Mouse (Mus musculus) brain, adult 2 months (tissue): ENCODE measurements around the gene Tm4sf19.

Experiments used
- DNase-seq: peaks from one replicate; pipeline ENCODE4 v3.0.0; 2011; ENCODE audit warnings: low read depth, low spot score

Tm4sf19 gene

DNA sequence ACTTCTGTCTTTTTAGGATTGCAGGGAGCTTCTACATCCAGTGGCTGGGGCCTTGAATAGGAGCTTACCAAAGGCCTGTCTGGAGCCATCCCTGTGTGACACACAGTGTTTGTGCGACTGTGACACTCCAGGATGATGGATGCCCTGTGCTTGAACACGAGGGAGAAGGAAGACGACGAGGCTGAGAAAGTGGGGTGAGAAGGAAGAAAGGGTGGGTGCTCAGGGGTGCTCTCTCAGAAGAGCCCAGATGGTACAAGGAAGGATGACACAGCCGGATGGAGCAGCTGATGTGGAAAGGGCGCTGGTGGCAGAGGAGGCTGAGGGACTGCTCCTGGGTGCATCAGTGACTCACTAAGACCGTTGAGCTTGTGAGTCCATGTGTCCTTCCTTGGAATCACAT is at the start of gene Tm4sf19:
Gene Tm4sf19 (plus strand): TSS at position 240 of the 400 bp plus-strand sequence.
- peak; percentile 42 for DNase-seq

- peak; percentile 27 for DNase-seq
Measured at GRCm38 (mm10) chr16:32350776-32351175, 49.5 kb upstream of the Tm4sf19 start.

DNA sequence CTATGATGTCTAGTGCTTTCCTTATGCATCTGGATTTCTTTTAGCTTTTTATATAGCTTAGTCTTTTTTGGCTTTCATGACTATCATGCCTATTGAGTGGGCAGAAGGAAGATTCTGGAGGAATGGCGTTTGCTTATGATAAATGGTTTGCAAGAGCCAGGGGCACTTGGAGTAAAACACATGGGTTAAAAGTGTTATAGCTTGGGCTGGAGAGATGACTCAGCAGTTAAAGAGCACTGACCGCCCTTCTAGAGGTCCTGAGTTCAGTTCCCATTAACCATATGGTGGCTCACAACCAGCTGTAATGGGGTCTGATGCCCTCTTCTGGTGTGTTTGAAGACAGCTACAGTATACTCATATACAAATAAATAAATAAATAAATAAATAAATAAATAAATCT is 36.8 kb upstream of the Tm4sf19 start:
- peak; percentile 17 for DNase-seq

- DNase-seq = peak; percentile 45
Measured at GRCm38 (mm10) chr16:32371351-32371750, 29.0 kb upstream of the Tm4sf19 start.

GRCm38 (mm10) chr16:32379575-32379974 is 20.7 kb upstream of the Tm4sf19 start:
- no peak for DNase-seq

DNA sequence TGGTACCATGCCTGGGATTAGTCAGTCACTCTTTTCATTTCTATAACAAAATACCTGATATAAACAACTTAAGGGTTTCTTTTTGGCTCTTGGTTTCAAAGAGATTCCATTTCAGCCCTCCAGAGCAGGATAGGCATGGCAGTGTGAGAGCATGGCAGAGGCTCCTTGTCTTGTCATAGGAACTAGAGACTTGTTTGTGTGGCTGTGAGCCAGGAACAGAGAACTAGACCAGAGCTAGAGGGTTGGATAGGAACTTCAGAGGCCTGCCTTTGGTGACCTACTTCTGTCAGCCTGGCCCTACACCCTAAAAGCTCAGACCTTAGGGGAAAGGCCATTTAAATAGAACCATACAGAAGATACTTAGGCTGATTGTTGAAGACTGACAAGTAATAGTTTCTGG is 17.4 kb upstream of the Tm4sf19 start:
- peak; percentile 3 for DNase-seq

GRCm38 (mm10) chr16:32384885-32385284 is 15.4 kb upstream of the Tm4sf19 start:
- no peak for DNase-seq

DNA sequence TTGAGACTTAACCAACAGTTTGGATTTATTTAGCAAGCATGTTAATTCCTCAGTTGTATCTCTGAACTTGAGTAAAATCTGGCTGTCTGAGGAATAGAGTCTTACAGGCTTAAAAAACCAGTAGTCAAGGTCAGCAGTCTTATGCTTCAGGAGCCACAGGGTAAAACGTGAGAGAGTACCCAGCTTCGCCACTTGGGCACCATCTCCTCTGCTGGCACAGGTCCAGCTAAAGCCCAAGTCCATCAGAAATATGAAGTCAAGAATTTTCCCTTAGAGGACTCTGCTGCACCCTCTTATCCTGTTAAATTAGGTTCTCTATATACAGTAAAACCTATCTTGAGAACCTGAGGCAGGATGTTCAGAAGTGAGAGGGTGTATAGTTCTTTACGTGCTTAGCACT is 13.5 kb upstream of the Tm4sf19 start:
- DNase-seq = no peak

- no peak for DNase-seq
Measured at GRCm38 (mm10) chr16:32389049-32389448, 11.3 kb upstream of the Tm4sf19 start.

- DNase-seq = no peak
Measured at GRCm38 (mm10) chr16:32389841-32390240, 10.5 kb upstream of the Tm4sf19 start.

DNA sequence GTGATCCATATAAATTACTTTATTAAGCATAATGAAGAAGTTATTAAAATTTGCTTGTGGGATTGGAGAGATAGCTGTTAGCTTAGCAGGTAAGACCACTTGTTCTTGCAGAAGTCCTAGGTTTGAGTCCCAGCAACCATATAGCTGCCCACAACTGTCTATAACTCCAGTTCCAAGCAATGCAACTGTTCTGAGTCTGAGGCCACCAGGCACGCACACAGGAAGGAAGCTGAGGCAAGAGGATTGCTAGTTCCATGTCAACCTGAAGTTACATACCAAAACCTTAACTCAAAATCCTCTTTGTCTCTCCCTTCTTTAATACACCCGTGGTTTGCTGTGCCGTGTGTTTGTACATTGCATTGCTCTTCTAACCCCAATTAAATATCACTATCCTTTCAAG is 9.4 kb upstream of the Tm4sf19 start:
- DNase-seq = no peak

DNA sequence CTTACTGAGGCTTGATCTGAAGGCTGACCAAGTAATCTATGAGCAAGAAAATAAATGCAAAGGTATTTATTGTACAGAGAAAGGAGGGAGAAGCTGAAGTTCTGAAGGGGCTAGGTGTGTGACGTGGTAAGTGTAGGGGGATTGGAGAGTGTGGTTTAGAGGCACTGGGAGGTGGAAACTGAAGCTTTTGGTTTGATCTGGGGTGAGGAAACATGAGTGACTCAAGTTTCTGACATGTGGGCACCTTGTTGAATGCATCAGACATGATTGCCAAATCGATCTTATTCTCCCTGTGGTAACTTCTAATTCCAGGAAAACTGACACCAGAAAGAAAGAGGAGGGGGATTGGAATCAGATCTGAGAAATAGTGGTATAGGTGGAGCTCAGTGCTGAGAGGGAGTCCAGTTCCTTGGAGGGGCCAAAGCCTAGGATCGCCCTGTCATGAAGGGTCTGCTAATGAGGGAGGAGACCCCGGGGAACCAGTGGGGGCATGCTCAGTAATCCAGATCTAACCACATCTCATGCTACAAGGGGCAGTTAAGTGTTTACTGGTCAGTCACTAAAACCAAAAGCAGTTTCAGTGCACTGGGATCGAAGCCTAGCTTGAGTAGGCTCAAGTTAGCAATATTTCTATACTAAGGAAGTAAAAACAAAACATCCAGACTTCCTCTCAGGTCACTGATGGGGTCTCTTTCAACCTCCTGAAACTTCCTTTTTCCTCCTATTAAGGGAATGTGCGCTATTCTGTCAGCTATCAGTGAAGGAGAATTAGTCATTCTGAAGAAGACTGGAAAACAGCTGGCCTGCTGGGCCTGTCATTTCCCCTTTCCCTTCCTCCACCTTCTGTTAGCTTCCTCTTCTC is 4.4 kb upstream of the Tm4sf19 start:
- no peak for DNase-seq

DNA sequence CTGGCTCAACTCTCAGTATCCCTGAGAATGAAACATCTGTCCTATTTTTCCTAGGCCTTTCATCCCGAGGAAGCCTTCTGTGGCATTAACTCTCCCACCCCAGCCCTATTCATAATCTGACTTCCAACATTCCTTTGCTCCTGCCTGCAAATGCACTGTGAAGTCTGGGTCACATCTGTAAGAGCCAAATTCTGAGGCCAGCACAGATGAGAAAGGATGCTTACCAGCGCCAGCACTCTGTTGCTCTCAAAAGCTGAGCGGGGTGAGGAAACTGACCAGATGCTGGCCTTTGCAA is 3.8 kb upstream of the Tm4sf19 start:
- no peak for DNase-seq

GRCm38 (mm10) chr16:32398206-32398605 is 2.1 kb upstream of the Tm4sf19 start:
- DNase-seq = no peak

- no peak for DNase-seq
Measured at GRCm38 (mm10) chr16:32401335-32401965, 1.1 kb downstream of the Tm4sf19 start.

DNA sequence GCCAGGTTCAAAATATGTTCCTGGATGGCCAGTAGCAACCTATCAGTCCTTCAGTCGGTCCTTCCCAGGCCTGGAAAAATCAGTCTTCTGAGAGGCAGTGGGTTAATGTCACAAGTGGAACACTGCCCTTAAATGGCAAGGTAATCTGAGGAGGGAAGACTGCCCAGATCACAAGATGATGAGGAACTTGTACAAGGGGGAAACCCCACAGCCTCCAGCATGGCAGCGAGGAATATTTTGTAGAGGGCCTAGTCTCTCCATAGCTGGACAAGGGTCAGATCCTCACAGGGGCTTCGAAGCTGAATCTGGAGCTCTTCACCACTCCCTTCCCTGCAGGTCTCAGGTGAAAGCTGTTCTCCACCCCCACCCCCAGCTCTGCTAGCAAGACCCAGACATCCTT is 2.5 kb downstream of the Tm4sf19 start:
- DNase-seq = no peak

DNA sequence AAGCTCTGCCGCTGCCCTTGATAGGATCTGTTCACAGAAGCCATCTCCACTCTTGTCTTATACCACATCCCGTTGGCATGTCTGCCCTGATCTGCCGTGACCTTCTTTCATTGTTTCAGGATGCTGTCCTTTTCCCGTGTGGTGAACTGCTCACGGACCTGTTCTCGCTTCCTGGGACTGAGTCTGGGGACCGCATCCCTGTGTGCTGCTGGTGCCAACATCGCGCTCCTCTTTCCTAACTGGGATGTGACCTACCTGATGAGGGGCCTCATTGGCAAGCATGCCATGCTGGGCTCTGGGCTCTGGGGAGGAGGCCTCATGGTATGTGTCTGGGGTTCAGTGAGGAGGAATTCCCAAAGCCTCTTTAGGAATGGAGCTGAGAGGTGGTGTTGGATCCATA is 5.4 kb downstream of the Tm4sf19 start:
- no peak for DNase-seq

DNA sequence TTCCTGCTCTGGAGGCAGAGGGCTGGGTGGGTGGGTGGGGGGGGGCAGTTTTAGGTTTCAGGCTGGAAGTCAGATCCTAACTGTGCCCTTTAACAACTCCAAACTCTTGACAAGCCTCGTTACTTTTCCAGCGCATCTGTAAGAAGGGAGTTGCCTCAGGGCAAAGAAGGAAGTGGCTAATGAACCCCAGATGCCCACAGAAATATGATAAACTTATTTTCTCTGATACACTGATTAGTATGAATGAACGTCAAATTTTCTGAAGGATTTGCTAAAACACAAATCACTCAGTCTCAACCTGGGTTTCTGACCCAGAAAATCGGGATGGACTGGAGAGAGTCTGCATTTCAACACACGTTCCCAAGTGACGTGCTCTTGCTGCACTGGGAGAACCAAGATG is 6.4 kb downstream of the Tm4sf19 start:
- DNase-seq = no peak

DNA sequence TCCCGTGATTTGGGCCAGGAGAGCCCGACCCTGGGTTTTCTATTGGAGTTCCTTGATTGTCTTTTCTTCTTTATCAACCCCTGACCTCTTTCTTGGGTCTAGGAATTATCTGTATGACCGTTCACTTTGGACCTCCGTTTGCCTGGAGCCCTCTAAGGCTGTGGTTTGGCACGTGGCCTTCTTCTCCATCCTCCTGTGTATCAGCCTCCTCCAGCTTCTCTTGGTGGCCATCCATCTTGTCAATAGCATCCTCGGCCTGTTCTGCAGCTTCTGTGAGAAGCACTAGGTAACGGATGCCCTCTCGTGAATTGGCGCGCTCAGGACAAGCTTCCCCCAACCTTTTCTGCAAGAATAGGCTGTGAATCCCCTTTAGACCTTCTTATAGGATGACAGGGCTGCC is 7.4 kb downstream of the Tm4sf19 start:
- no peak for DNase-seq

- no peak for DNase-seq
Measured at GRCm38 (mm10) chr16:32417457-32417856, 17.2 kb downstream of the Tm4sf19 start.

DNA sequence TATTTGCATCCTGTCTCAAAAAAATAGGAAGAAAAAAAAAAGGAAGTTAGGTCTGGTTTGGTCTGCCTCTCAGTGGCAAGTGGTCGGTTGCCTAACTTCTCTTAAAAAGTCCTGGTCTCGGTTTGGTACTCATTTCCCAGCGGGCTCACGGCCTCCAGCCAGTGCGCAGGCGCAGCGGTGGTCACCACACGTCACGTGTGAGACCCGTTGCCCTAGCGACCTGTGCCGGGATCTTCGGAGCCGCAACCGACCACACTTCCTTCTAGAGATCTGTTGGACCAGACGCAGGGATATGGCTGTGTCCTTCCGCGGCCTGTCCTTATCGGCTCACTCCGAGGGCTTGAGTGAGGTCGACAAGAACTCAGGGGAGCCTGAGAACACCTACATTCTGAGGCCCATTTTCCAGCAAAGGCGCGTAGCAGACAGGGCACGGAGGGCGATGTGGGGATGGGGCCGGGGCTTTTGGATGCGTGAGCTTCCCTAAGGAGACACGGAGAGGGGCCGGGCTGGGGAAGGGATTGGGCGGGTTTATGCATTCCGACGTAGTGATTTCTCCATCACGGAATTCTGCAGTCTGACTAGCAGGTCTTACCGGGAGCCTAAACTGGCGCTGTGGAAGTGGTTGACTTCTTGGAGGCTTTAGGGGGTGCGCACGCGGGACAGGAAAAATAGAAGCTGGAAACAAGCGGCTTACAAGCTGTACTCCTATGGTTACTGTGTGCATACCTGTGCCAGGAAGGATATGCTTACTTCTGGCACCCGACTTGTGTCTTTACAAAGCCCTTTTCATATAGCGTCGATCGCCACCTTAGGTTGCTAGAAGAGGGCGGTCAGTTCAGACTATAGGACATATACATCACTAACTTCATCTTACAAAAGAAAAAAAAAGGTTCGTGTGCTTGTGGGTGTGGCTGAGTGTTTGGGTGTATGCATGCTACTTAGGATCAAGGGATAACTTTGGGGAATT is 19.5 kb downstream of the Tm4sf19 start, which contains the start of gene Tctex1d2:
Gene Tctex1d2 (plus strand): TSS at position 186 of the 967 bp plus-strand sequence.
- peak; percentile 98 for DNase-seq

DNA sequence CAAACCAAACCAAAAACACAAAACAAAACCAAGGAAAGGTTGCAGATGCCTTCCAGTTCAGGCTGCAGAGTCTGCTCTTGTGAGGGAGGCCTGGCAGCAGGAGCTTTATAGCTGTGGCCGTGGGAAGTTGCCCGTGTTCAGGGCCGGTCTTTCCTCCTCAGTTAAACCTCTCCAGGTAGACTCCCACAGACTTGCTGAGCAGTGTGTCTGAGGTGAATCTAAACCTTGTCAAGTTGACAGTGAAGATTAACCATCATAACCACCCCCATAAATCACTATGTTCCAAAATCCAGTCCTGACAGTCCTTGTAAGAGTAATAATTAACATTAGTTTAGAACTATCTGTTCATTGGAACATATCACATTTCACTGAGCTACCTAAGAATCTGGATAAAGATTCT is 27.2 kb downstream of the Tm4sf19 start:
- no peak for DNase-seq
